Mouse (Mus musculus): Measurements from ENCODE around the gene Atp6v0e. TPM values are rescaled to one million over a fixed set of nuclear protein-coding genes. Genes with fewer than 3 reads are reported as not detected.

Gene Atp6v0e
- polyA plus RNA-seq, 1 experiment from 2014 or later = 122 TPM

DNA sequence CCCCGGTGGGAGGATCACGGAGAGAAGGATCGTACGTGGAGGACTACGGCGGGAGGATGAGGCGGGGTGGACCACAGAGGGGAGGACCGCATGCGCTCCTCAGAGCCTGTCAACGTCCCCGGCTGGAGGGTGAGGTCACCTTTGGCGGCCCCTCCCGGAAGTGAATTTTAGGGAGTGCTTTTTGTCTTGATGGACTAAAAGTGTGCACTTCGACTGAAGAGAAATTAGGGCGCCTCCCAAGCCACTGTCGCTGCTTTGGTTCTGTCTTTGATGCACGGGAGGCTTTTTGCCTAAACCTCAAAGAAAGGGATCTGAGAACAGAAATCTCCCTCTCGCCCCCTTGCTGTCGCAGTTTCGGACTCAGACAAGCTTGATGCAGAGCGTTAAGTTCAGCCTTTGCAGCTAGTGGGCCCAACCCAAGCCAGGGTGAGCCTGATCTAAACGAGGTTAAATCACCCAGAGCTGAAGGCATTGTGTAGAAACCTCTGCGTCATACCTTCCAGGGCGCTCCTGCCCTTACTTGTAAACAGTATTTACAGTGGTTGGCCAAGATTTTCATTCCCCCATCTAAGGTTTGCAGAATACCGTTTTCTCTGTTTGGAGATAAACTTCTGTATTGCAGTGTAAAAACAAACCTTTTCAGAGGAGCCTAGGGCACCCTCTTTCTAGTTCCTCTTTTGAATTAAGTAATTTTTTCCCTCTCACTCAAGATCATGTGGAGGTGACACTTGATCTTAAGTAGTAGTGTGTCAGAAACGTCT lies 13.8 kb downstream of the Atp6v0e start:
- Histone ChIP-seq H3K4me2 (ENCODE audit: low read depth, low read length) (peak overlapping the region; percentile 74), H3K4me1 (ENCODE audit: control insufficient read depth, insufficient read depth, low read length) (no peaks in the 10 kb centered on the region), H3K9me3 (replicated peaks; ENCODE audit: control insufficient read depth, low read length) (no peaks in the 10 kb centered on the region), H3K36me3 (replicated peaks; ENCODE audit: control insufficient read depth, insufficient read depth, low read depth, low read length) (no peaks in the 10 kb centered on the region), H3K27ac (replicated peaks; ENCODE audit: low read depth, low read length) (peak overlapping the region; percentile 49), H3K27me3 (ENCODE audit: control insufficient read depth, insufficient read depth, low read length) (no peaks in the 10 kb centered on the region), H3K4me3 (ENCODE audit: low read depth, low read length) (peak overlapping the region; percentile 78), H3K9ac (replicated peaks; ENCODE audit: low read length) (peak overlapping the region; percentile 65)
- DNase-seq (ENCODE audit: low spot score) = peak; percentile 52
- ATAC-seq (replicated peaks; ENCODE audit: insufficient number of reproducible peaks, low FRiP score, low TSS enrichment, low read depth) = peak; percentile 89; the same call in 1 of the 2 replicates
- WGBS = 3% methylated on average over 26 of the region's 26 CpGs

GRCm38 (mm10) chr17:26677711-26678637 lies 14.9 kb downstream of the Atp6v0e start:
- Histone ChIP-seq H3K4me2 (ENCODE audit: low read depth, low read length) (no peak overlapping the region), H3K9me3 (replicated peaks; ENCODE audit: control insufficient read depth, low read length) (no peaks in the 10 kb centered on the region), H3K4me1 (ENCODE audit: control insufficient read depth, insufficient read depth, low read length) (no peaks in the 10 kb centered on the region), H3K27me3 (ENCODE audit: control insufficient read depth, insufficient read depth, low read length) (no peaks in the 10 kb centered on the region), H3K4me3 (ENCODE audit: low read depth, low read length) (no peak overlapping the region), H3K9ac (replicated peaks; ENCODE audit: low read length) (no peak overlapping the region), H3K36me3 (replicated peaks; ENCODE audit: control insufficient read depth, insufficient read depth, low read depth, low read length) (no peaks in the 10 kb centered on the region), H3K27ac (replicated peaks; ENCODE audit: low read depth, low read length) (no peak overlapping the region)
- ATAC-seq (replicated peaks; ENCODE audit: insufficient number of reproducible peaks, low FRiP score, low TSS enrichment, low read depth) (no peak), DNase-seq (ENCODE audit: low spot score) (no peak)
- WGBS = 87% methylated on average over 7 of the region's 7 CpGs

DNA sequence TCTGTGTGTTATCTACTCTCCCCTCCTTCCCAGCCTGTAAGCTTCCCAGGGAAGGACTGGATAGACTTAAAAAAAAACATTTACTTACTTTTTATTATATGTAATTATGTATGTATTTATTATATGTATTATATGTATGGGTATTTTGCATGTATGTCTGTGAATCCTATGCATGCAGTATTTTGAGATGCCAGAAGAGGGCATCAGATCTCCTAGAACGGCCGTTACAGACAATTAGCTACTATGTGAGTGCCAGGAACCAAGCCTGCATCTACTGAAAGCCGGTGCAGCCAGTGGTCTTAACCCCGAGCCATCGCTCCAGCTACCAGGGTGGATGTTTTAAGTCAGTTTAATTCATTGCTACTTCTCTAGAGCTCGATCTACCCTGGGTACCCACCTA lies 18.2 kb downstream of the Atp6v0e start:
- no peaks in the 10 kb centered on the region for H3K27me3 ChIP-seq (ENCODE audit: control insufficient read depth, insufficient read depth, low read length)
- DNase-seq (ENCODE audit: low spot score) = no peak
- 86% methylated on average over 6 of the region's 6 CpGs for WGBS
- no peaks in the 10 kb centered on the region for H3K36me3 ChIP-seq (replicated peaks; ENCODE audit: control insufficient read depth, insufficient read depth, low read depth, low read length)
- H3K27ac ChIP-seq (replicated peaks; ENCODE audit: low read depth, low read length) = no peak overlapping the region
- H3K4me1 ChIP-seq (ENCODE audit: control insufficient read depth, insufficient read depth, low read length) = no peaks in the 10 kb centered on the region
- H3K4me2 ChIP-seq (ENCODE audit: low read depth, low read length) = no peak overlapping the region
- no peak overlapping the region for H3K4me3 ChIP-seq (ENCODE audit: low read depth, low read length)
- no peak overlapping the region for H3K9ac ChIP-seq (replicated peaks; ENCODE audit: low read length)
- ATAC-seq (replicated peaks; ENCODE audit: insufficient number of reproducible peaks, low FRiP score, low TSS enrichment, low read depth) = no peak
- no peaks in the 10 kb centered on the region for H3K9me3 ChIP-seq (replicated peaks; ENCODE audit: control insufficient read depth, low read length)

DNA sequence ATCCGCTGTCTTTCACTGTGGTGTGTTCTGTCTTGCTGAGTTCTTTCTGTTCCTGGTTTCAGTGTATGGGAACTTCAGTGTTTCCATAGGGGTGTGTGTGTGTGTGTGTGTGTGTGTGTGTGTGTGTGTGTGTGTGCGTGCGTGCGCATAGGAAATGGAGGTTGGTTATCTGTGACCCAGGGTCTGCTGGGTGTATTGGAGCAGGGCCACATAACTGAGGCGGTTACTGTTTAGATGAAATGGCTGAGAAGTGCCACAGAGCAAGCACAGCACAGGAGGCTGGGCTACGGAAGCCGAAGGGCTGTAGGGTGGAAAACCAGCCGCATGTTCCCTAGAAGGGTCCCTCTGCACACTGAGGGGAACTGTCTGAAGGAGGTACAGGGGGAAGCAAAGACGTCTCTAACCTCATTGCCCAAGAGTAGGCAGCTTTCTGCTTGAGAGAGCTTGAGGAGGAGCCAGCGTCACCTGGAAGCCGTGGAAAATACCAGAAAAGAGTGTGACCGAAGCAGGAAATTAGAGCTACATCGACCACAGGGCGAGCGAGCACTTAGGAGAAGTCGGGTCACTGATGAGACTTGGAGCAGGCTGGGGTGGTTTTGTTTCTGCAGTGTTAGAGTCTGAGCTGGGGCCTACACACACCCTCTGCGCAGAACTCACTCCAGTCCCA lies 23.4 kb downstream of the Atp6v0e start:
- Histone ChIP-seq H3K27ac (replicated peaks; ENCODE audit: low read depth, low read length) (no peak overlapping the region), H3K4me1 (ENCODE audit: control insufficient read depth, insufficient read depth, low read length) (no peaks in the 10 kb centered on the region), H3K9ac (replicated peaks; ENCODE audit: low read length) (no peak overlapping the region), H3K4me3 (ENCODE audit: low read depth, low read length) (no peak overlapping the region), H3K9me3 (replicated peaks; ENCODE audit: control insufficient read depth, low read length) (no peaks in the 10 kb centered on the region), H3K27me3 (ENCODE audit: control insufficient read depth, insufficient read depth, low read length) (no peaks in the 10 kb centered on the region), H3K36me3 (replicated peaks; ENCODE audit: control insufficient read depth, insufficient read depth, low read depth, low read length) (no peaks in the 10 kb centered on the region), H3K4me2 (ENCODE audit: low read depth, low read length) (no peak overlapping the region)
- DNase-seq (ENCODE audit: low spot score) (no peak), ATAC-seq (replicated peaks; ENCODE audit: insufficient number of reproducible peaks, low FRiP score, low TSS enrichment, low read depth) (no peak)
- 87% methylated on average over 17 of the region's 17 CpGs for WGBS

- Histone ChIP-seq H3K27me3 (ENCODE audit: control insufficient read depth, insufficient read depth, low read length) (no peaks in the 10 kb centered on the region), H3K27ac (replicated peaks; ENCODE audit: low read depth, low read length) (no peak overlapping the region), H3K36me3 (replicated peaks; ENCODE audit: control insufficient read depth, insufficient read depth, low read depth, low read length) (no peaks in the 10 kb centered on the region), H3K4me1 (ENCODE audit: control insufficient read depth, insufficient read depth, low read length) (no peaks in the 10 kb centered on the region), H3K4me2 (ENCODE audit: low read depth, low read length) (no peak overlapping the region), H3K9me3 (replicated peaks; ENCODE audit: control insufficient read depth, low read length) (no peaks in the 10 kb centered on the region), H3K9ac (replicated peaks; ENCODE audit: low read length) (no peak overlapping the region; the same call in 1 of the 2 replicates), H3K4me3 (ENCODE audit: low read depth, low read length) (no peak overlapping the region)
- DNase-seq (ENCODE audit: low spot score) (peak; percentile 4), ATAC-seq (replicated peaks; ENCODE audit: insufficient number of reproducible peaks, low FRiP score, low TSS enrichment, low read depth) (no peak)
- 62% methylated on average over 8 of the region's 8 CpGs for WGBS
These were observed 26.0 kb downstream of the Atp6v0e start for GRCm38 (mm10) chr17:26688795-26689735.

DNA sequence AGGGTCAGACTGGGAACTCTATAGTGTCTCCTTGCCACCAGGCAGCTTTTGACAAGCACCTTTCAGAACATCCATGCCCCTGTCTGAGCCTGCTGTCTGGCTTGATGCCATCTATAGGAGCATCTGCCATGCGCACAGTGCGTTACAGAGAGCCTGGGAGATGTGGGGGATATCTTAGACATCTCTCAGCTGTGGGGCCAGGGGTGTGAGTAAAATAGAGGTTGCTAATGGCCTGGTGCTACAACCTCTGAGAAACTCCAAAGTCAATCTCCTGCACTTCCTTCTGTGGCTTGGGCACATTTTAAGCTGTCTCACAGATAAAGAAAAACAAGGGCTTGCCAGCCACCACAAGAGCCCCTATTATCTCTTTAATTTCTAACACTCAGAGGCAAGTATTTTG lies 26.8 kb downstream of the Atp6v0e start:
- Histone ChIP-seq H3K9ac (replicated peaks; ENCODE audit: low read length) (no peak overlapping the region), H3K27ac (replicated peaks; ENCODE audit: low read depth, low read length) (no peak overlapping the region)
- WGBS = 92% methylated on average over 2 of the region's 2 CpGs

GRCm38 (mm10) chr17:26690236-26690635 lies 27.2 kb downstream of the Atp6v0e start:
- Histone ChIP-seq H3K4me1 (ENCODE audit: control insufficient read depth, insufficient read depth, low read length) (no peaks in the 10 kb centered on the region), H3K4me2 (ENCODE audit: low read depth, low read length) (no peak overlapping the region), H3K27me3 (ENCODE audit: control insufficient read depth, insufficient read depth, low read length) (no peaks in the 10 kb centered on the region), H3K36me3 (replicated peaks; ENCODE audit: control insufficient read depth, insufficient read depth, low read depth, low read length) (no peaks in the 10 kb centered on the region), H3K27ac (replicated peaks; ENCODE audit: low read depth, low read length) (no peak overlapping the region), H3K4me3 (ENCODE audit: low read depth, low read length) (no peak overlapping the region), H3K9ac (replicated peaks; ENCODE audit: low read length) (no peak overlapping the region), H3K9me3 (replicated peaks; ENCODE audit: control insufficient read depth, low read length) (no peaks in the 10 kb centered on the region)
- ATAC-seq (replicated peaks; ENCODE audit: insufficient number of reproducible peaks, low FRiP score, low TSS enrichment, low read depth) (no peak), DNase-seq (ENCODE audit: low spot score) (no peak)
- 73% methylated on average over 5 of the region's 5 CpGs for WGBS

More for the DNA sequence above, 26.8 kb downstream of the Atp6v0e start:
- no peak overlapping the region for H3K4me3 ChIP-seq (ENCODE audit: low read depth, low read length)
- H3K9me3 ChIP-seq (replicated peaks; ENCODE audit: control insufficient read depth, low read length) = no peaks in the 10 kb centered on the region
- no peaks in the 10 kb centered on the region for H3K36me3 ChIP-seq (replicated peaks; ENCODE audit: control insufficient read depth, insufficient read depth, low read depth, low read length)
- no peaks in the 10 kb centered on the region for H3K27me3 ChIP-seq (ENCODE audit: control insufficient read depth, insufficient read depth, low read length)
- no peak overlapping the region for H3K4me2 ChIP-seq (ENCODE audit: low read depth, low read length)
- no peak for DNase-seq (ENCODE audit: low spot score)
- no peaks in the 10 kb centered on the region for H3K4me1 ChIP-seq (ENCODE audit: control insufficient read depth, insufficient read depth, low read length)
- no peak for ATAC-seq (replicated peaks; ENCODE audit: insufficient number of reproducible peaks, low FRiP score, low TSS enrichment, low read depth)
